Comparison of ENCODE assay signal across 11 mouse cellular contexts in the genomic region with DNA sequence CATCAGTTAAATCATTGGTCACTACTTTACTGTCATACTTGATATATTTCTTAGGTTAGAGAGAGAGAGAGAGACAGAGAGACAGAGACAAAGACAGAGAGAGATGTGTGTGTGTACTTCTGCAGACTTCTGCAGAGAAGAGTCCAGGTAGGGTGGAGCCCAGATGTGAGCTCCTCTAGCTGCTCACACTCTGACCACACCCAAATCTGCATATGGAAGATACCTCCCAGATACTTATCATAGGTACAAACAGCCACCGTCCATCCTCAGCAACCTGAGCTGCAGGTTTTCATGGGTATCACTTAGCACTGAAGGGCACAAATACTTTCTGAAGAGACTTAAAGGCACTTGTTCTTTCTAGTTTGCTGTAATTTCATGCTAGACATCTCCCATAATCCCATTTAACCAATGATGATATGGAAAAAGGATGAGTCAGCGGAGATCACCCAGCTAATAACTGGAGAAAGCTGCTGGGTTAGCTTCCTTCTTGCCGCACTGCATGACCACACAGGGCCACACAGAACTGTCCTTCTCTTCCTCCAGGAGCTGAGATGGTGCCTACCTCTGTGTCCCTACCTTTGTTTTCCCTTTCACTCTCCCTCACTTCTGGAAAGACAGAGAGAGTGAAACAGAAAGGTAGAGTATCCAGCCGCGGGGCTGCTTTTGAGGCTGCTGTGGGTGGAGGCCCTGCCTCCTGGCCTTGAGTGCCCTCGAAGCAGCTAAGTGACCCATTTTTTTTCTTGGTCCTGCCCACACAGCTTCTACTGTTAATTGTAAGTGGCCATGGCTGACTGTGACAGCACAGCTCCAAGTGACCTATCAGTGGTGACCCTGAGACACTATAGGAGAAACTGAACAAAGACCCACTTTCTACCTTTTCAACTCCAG.
DNase-seq lines count a peak whose midpoint lies in the region; ATAC-seq and TF ChIP-seq lines count a peak whose summit lies in the region.
"Had no signal": no experiment of that assay in that cellular context is flagged by ENCODE, and none has a peak within 500 bp of the region (broad histone marks: within the 10 kb centered on the region; RNA-seq: fewer than 3 reads in every experiment).

No protein-coding gene starts in this region.

- no peak overlapping the region for H3K27ac ChIP-seq in lung, postnatal 0 days (ENCODE audit: low read length)
- peak overlapping the region; percentile 85 for H3K27ac ChIP-seq in liver, embryonic 15.5 days (replicated peaks)
- H3K27ac ChIP-seq in thymus, adult 2 months (ENCODE audit: control insufficient read depth, insufficient read depth, low read length) = no peak overlapping the region
- H3K27ac ChIP-seq: embryonic facial prominence, embryonic 15.5 days had no signal

- peaks cover 5% of the 10 kb centered on the region; the same call in 1 of the 2 replicates for H3K4me1 ChIP-seq in lung, postnatal 0 days (ENCODE audit: insufficient read depth, low read depth, low read length)
- peaks cover 78% of the 10 kb centered on the region for H3K4me1 ChIP-seq in liver, embryonic 15.5 days (replicated peaks)
- H3K4me1 ChIP-seq in thymus, adult 2 months (replicated peaks; ENCODE audit: control insufficient read depth, insufficient read depth, low read length) = no peaks in the 10 kb centered on the region
- H3K4me1 ChIP-seq: embryonic facial prominence, embryonic 15.5 days had no signal

- TF ChIP-seq EP300 in lung, postnatal 0 days (IDR thresholded peaks at IDR 0.05) = no peak

- peak; percentile 58; the same call in 1 of the 2 replicates for ATAC-seq in lung, postnatal 0 days
- ATAC-seq in liver, embryonic 15.5 days (ENCODE audit: insufficient read depth) = peak; percentile 99

- H3K36me3 ChIP-seq in lung, postnatal 0 days (ENCODE audit: insufficient read depth, low read length) = no peaks in the 10 kb centered on the region
- no peaks in the 10 kb centered on the region for H3K36me3 ChIP-seq in liver, embryonic 15.5 days (replicated peaks)
- no peaks in the 10 kb centered on the region for H3K36me3 ChIP-seq in thymus, adult 2 months (ENCODE audit: control insufficient read depth, insufficient read depth, low read length)
- H3K36me3 ChIP-seq: embryonic facial prominence, embryonic 15.5 days had no signal

- H3K27me3 ChIP-seq in lung, postnatal 0 days (replicated peaks; ENCODE audit: insufficient read depth, low read length) = no peaks in the 10 kb centered on the region
- 0 out of 2 replicates have a peak, but pooled peaks cover 15% of the 10 kb centered on the region for H3K27me3 ChIP-seq in liver, embryonic 15.5 days
- H3K27me3 ChIP-seq in thymus, adult 2 months (ENCODE audit: control insufficient read depth, insufficient read depth, low read length) = no peaks in the 10 kb centered on the region
- H3K27me3 ChIP-seq: embryonic facial prominence, embryonic 15.5 days had no signal

- no peak for TF ChIP-seq CTCF in lung, postnatal 0 days (IDR thresholded peaks at IDR 0.05)
- no peak for TF ChIP-seq CTCF in thymus, adult 2 months (IDR thresholded peaks at IDR 0.05; ENCODE audit: borderline replicate concordance, control insufficient read depth, extremely low read depth, insufficient read depth, low read length, poor library complexity)

- 69% methylated on average over 6 of the region's 6 CpGs for WGBS in lung, postnatal 0 days
- WGBS in liver, embryonic 15.5 days (ENCODE audit: insufficient replicate concordance) = 62% methylated on average over 6 of the region's 6 CpGs
- WGBS in thymus, adult 2 months = 86% methylated on average over 6 of the region's 6 CpGs

- TF ChIP-seq POLR2A in thymus, adult 2 months (IDR thresholded peaks at IDR 0.05; ENCODE audit: control insufficient read depth, extremely low read depth, insufficient read depth, low read length, poor library complexity) = no peak

- no peak overlapping the region for H3K4me3 ChIP-seq in lung, postnatal 0 days (ENCODE audit: low read depth, low read length)
- H3K4me3 ChIP-seq in liver, embryonic 15.5 days (replicated peaks) = peak overlapping the region; percentile 10
- no peak overlapping the region for H3K4me3 ChIP-seq in thymus, adult 2 months (ENCODE audit: control insufficient read depth, insufficient read depth, low read length)
- H3K4me3 ChIP-seq: embryonic facial prominence, embryonic 15.5 days had no signal

- H3K9ac ChIP-seq in lung, postnatal 0 days (replicated peaks; ENCODE audit: low read depth) = no peak overlapping the region
- H3K9ac ChIP-seq in liver, embryonic 15.5 days = peak overlapping the region; percentile 13; the same call in 1 of the 2 replicates
- H3K9ac ChIP-seq: embryonic facial prominence, embryonic 15.5 days had no signal

- H3K9me3 ChIP-seq in lung, postnatal 0 days (ENCODE audit: low read length) = no peaks in the 10 kb centered on the region
- no peaks in the 10 kb centered on the region for H3K9me3 ChIP-seq in liver, embryonic 15.5 days (replicated peaks)
- H3K9me3 ChIP-seq: embryonic facial prominence, embryonic 15.5 days had no signal

- H3K4me2 ChIP-seq in lung, postnatal 0 days (replicated peaks; ENCODE audit: low read depth, low read length) = no peak overlapping the region
- H3K4me2 ChIP-seq in liver, embryonic 15.5 days = peak overlapping the region; percentile 58
- H3K4me2 ChIP-seq: embryonic facial prominence, embryonic 15.5 days had no signal

- DNase-seq in lung, postnatal 0 days (ENCODE audit: low spot score) = peak; percentile 54
- no peak for DNase-seq in lung, postnatal 10 days
- peak; percentile 46 for DNase-seq in adrenal gland, postnatal 10 days
- peak; percentile 70 for DNase-seq in c-Kit-positive CD71-positive TER-119-positive erythroid progenitor cells, embryonic 14.5 days (ENCODE audit: low spot score)
- DNase-seq in gastrocnemius, adult 18-20 months (ENCODE audit: low spot score) = no peak
- DNase-seq in thymus, adult 2 months = no peak
- DNase-seq: heart, adult 11 months; layer of hippocampus, adult 9-11 months; right cerebral cortex, adult 18-20 months had no signal

Comparison
In these comparisons a context has a peak if more than half of its experiments do, and no peak if none do; other contexts are left out.
1. DNase-seq: peak in lung, postnatal 0 days (single experiment), adrenal gland, postnatal 10 days (single experiment) and c-Kit-positive CD71-positive TER-119-positive erythroid progenitor cells, embryonic 14.5 days (single experiment); none in lung, postnatal 10 days (single experiment), gastrocnemius, adult 18-20 months (single experiment) and thymus, adult 2 months (single experiment).